Mouse (Mus musculus) bone marrow, adult 2 months (tissue): ENCODE measurements around the gene Epha1. TPM values are rescaled to one million over a fixed set of nuclear protein-coding genes. Genes with fewer than 3 reads are reported as not detected.

Source experiments
- H3K27ac ChIP-seq: fragments of 200-500 bp; 2 replicates; pipeline ENCODE4 v1.5.1; 2012; ENCODE audit warnings: low read depth, mild to moderate bottlenecking, control low read depth, inconsistent platforms, low read length; ENCODE audit not compliant: control insufficient read depth, poor library complexity, insufficient read depth
- H3K4me1 ChIP-seq: fragments of 200-500 bp; 2 replicates; pipeline ENCODE4 v1.6.1; 2011; ENCODE audit warnings: low read length; ENCODE audit not compliant: control insufficient read depth, insufficient read depth
- H3K4me3 ChIP-seq: fragments of 200-500 bp; replicated peaks from 2 replicates; pipeline ENCODE3; 2011; ENCODE audit warnings: mild to moderate bottlenecking, low read depth, low read length, control low read depth; ENCODE audit not compliant: control insufficient read depth
- CTCF ChIP-seq: fragments of 200-500 bp; IDR thresholded peaks from 2 replicates; pipeline ENCODE4 v1.5.1; 2011; ENCODE audit warnings: low read length, control low read depth; ENCODE audit not compliant: control insufficient read depth, insufficient read depth
- POLR2A ChIP-seq: fragments of 200-500 bp; IDR thresholded peaks from 2 replicates; pipeline ENCODE4 v1.6.1; 2011; ENCODE audit warnings: low read depth, mild to moderate bottlenecking, control low read depth, low read length, borderline replicate concordance; ENCODE audit not compliant: control insufficient read depth
- WGBS: fragments of 180-500 bp; shearing (Covaris S2); methylation state at CpG from one replicate; pipeline ENCODE4 v1.1.7; 2018; 5-methylcytosine and 5-hydroxymethylcytosine counted together
- polyA plus RNA-seq: library from polyadenylated mRNA; stranded (reverse); fragments of >200 nt; gene quantifications from 2 replicates; pipeline ENCODE4 v1.2.4, GENCODE M21; 2011; ENCODE audit warnings: low replicate concordance; ENCODE audit not compliant: missing spikeins, insufficient read depth, insufficient read length

Epha1 gene
- polyA plus RNA-seq, 1 experiment, result not detected

DNA sequence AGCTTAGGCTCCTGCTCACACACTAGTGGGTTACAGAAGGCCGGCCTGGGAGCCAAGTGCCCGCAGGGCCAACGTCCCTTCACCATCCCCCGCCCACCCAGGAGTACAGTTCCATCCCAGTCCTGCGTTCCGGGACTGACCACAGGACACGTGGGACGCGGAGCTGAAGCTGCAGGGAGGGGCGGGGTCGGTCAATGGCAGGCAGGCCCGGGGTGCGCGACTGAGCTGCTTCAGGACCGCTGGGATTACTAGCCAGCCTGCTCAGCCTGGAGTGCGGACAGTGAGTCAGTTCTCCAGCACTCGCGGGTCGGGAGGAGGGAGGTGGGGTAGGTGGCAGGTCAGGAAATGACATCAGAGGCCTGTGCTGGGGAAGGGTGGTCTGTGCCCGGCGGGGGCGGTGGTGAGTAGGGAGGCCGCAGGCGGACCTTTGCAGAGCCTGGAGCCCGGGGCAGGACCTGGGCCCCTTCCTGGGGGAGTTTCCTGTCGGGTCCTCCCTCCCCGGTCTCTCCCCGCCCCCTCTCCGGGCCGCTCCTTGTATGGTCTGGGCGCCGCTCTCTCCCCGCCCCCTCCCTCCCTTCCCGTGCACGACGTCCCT lies 23.5 kb downstream of the Epha1 start, which contains the start of gene Zyx:
Gene Zyx (plus strand): TSS at position 205 of the 595 bp plus-strand sequence.
- Histone ChIP-seq H3K4me1 (peaks cover 1% of the 10 kb centered on the region; the same call in 1 of the 2 replicates), H3K4me3 (peak within 1 kb of the TSS; percentile 88), H3K27ac (peak within 1 kb of the TSS; percentile 95)
- TF ChIP-seq CTCF (peak; percentile 38; the same call in 1 of the 2 replicates), POLR2A (peak; percentile 72; the same call in 1 of the 2 replicates)
- WGBS, result 1% methylated on average over 31 of the region's 36 CpGs

DNA sequence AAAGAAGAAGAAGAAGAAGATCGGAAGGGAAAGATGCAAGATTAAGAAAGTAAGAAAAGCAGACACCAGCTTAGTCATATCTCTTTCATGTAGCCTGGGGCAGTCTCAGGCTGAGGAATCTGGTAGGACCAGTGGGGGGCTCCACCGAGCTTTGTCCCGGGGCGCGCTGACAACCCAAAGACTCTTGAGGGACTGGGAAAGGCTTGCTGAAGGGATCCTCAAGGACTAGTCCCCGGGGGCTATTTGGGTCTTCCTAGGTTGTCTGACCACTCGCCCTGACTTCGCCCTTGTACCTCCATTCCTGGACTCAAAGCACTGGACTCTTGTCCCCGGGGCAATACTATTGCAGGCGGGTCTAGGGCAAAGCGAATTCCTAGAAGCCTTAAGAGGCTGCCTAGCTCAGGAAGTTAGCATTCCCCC lies 24.1 kb downstream of the Epha1 start:
- Histone ChIP-seq H3K27ac (peak overlapping the region; percentile 95), H3K4me3 (peak overlapping the region; percentile 87), H3K4me1 (no peaks in the 10 kb centered on the region; the same call in 1 of the 2 replicates)
- TF ChIP-seq POLR2A, result no peak
- peak; percentile 58 for TF ChIP-seq CTCF
- under 1% methylated on average over 11 of the region's 11 CpGs for WGBS

DNA sequence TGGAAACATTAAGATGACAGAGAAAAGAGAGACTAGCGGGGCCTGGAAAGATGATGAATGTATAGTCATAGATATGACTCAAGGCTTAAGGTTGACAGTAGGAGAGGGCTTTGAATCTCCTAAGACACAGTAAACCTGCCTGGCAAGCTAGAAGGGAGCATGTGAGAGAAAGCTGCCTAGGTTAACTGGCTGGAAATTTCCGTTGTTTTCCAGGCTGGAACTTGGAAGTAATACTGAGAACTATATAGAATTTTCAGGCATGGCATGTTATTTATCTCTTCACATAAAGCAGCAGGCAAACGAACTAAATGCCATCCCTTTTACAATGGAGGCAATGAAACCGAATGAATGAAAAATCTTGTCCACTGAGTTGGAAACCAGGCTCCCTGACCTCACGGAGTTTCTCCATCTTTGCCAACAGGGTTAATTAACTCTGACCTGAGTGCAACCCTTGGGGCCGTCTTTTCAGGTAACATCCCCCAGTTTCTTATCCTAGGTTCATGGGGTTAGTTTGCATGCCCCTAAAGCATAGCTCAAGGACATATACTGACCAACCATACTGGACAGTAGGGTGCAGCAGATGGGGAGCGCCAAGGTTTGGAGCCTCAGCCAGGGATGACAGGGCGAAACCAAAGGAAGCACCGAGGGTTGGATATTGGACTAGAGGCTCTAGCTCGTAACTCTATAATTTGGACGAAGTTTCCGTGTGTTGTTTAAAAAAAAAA lies 24.6 kb downstream of the Epha1 start:
- 44% methylated on average over 12 of the region's 12 CpGs for WGBS

DNA sequence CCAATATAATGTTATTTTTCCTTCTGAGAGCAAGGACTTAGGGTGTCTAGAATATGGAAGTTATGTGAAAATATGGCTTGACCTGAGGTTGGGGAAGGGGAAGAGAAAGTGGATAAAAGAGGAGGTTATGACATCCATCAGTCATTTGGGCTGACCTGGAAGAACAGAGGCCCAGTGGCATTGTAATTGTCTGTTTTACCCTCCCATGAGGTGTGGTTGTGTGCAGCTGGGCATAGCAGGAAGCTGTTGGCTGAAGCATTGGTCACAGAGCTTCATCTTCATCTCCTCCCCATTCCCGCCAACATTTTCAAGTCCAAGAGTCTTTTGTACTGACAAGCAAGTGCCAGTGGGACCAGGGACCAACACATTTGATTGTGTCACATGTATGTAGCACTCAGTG lies 28.8 kb downstream of the Epha1 start:
- 32% methylated on average over 1 of the region's 1 CpGs for WGBS
- Histone ChIP-seq H3K4me3 (no peak overlapping the region), H3K4me1 (no peaks in the 10 kb centered on the region; the same call in 1 of the 2 replicates), H3K27ac (peak overlapping the region; percentile 36)
- TF ChIP-seq POLR2A, result no peak
- no peak for TF ChIP-seq CTCF

More for the DNA sequence above, 24.6 kb downstream of the Epha1 start:
- no peak overlapping the region for H3K27ac ChIP-seq
- H3K4me1 ChIP-seq, result no peaks in the 10 kb centered on the region; the same call in 1 of the 2 replicates
- H3K4me3 ChIP-seq, result no peak overlapping the region
- TF ChIP-seq CTCF (no peak), POLR2A (no peak)

DNA sequence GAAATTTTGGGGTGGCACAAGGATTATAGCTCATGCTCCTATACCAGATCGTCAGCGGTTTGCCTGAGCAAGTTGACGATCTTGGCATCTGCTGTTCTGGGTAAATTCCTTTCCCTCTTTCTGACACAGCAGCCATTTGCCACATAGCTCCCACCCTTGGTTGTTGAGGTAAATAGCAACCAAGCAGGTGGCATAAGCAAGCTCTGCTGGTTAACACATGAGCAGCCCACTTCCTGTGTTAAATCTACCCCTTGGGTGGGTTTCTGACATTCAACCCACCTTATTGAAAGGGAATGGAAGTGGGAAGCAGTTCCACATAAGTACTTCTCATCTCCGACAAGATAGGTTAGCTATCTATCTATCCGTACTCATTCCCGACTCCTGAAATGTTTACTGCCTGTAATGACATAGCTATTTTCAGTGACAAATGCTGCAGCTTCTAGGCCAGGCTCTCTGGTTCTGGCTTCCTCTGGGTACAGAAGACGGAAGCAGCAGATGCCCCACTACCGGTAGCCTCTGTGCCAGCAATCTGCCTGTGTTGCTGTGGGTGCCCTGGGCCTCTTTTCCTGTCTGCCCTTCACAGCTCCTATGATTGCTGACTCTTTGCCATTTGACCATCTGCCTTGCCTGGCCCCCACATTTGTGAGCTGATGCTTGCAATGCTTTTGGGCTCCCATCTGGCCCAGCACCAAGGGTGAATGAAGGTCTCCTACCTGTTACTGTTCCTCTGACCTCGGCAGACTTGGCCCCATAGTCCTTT lies 29.5 kb downstream of the Epha1 start:
- peak overlapping the region; percentile 34; the same call in 1 of the 2 replicates for H3K27ac ChIP-seq

DNA sequence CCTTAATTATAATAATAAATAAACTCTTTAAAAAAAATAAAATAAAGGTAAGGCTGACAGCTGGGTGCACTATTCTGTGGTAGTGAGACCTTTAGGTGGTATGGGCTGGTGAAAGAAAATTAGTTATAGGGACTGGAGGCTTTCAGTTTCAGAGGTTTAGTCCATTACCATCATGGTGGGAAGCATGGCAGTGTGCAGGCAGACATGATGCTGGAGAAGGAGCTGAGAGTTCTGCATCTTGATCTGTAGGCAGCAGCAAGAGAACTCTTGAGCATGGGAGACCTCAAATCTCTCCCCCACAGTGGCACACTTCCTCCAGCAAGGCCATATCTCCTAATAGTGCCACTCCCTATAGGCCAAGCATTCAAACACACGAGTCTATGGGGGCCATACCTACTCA lies 30.9 kb downstream of the Epha1 start:
- no peak overlapping the region for H3K4me3 ChIP-seq
- TF ChIP-seq CTCF (no peak), POLR2A (no peak)
- no peak overlapping the region for H3K27ac ChIP-seq
- H3K4me1 ChIP-seq, result no peaks in the 10 kb centered on the region; the same call in 1 of the 2 replicates
- WGBS, result 43% methylated on average over 1 of the region's 1 CpGs

More for the DNA sequence above, 29.5 kb downstream of the Epha1 start:
- no peaks in the 10 kb centered on the region; the same call in 1 of the 2 replicates for H3K4me1 ChIP-seq
- TF ChIP-seq CTCF (no peak), POLR2A (no peak)
- 19% methylated on average over 9 of the region's 9 CpGs for WGBS
- no peak overlapping the region for H3K4me3 ChIP-seq

DNA sequence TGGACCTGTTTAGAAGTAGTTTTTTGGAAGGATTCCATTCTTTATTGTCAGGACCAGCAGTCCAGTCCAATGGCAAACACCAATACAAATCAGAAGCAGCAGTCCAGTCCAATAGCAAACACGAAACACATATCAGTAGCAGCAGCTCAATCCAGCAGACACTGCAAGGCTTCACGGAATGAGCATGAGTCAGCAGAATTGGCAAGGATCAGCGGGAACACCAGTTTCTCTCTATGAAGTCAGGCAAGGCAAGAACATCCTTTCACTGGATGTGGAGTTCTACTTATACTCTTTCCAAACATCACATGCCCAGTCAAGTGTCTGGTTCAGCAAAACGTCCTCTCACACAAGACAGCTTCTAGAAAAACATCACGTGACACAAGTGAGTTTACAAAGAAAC lies 33.1 kb downstream of the Epha1 start:
- no peak overlapping the region for H3K27ac ChIP-seq
- TF ChIP-seq CTCF, result no peak
- TF ChIP-seq POLR2A, result no peak
- no peak overlapping the region for H3K4me3 ChIP-seq
- 83% methylated on average over 5 of the region's 5 CpGs for WGBS
- no peaks in the 10 kb centered on the region; the same call in 1 of the 2 replicates for H3K4me1 ChIP-seq

DNA sequence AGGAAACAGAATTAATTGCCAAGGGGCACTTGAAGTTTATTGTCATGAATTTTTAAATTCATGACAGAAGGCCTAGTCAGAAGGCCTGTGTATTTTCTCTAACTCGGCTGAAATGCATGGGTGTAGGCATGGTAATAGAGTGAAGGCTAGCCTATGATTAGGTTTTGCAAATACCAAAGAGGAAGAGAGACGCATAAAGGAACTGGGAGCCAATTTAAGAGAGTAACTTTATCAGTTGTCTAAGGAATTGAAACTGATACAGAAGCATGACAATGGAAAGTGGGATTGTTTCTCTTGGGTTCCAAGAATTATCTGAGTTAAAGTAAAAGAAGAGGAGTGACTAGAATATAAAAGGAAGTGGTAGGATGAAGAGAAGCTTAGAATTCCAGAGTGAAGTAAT lies 33.9 kb downstream of the Epha1 start:
- TF ChIP-seq CTCF (no peak), POLR2A (no peak)
- WGBS, result 62% methylated on average over 2 of the region's 2 CpGs

More for the DNA sequence above, 33.9 kb downstream of the Epha1 start:
- Histone ChIP-seq H3K4me1 (no peaks in the 10 kb centered on the region; the same call in 1 of the 2 replicates), H3K4me3 (no peak overlapping the region), H3K27ac (no peak overlapping the region)
